33 mouse cellular contexts compared by ENCODE assay signal in genomic region chr3:94984312-94984711, GRCm38 (mm10). TPM values are rescaled to one million over a fixed set of nuclear protein-coding genes. Genes with fewer than 3 reads are reported as not detected.
DNase-seq lines count a peak whose midpoint lies in the region; ATAC-seq and TF ChIP-seq lines count a peak whose summit lies in the region.
"Had no signal": no experiment of that assay in that cellular context is flagged by ENCODE, and none has a peak within 500 bp of the region (broad histone marks: within the 10 kb centered on the region; RNA-seq: fewer than 3 reads in every experiment).

No protein-coding gene starts in this region.

- 93% methylated on average over 11 of the region's 11 CpGs for WGBS in midbrain, embryonic 11.5 days
- WGBS in midbrain, postnatal 0 days, result 88% methylated on average over 11 of the region's 11 CpGs
- 96% methylated on average over 11 of the region's 11 CpGs for WGBS in neural tube, embryonic 15.5 days
- 91% methylated on average over 11 of the region's 11 CpGs for WGBS in embryonic facial prominence, embryonic 10.5 days

- no peak for TF ChIP-seq CTCF in midbrain, postnatal 0 days (IDR thresholded peaks at IDR 0.05)
- TF ChIP-seq CTCF in left cerebral cortex, adult 2 months (IDR thresholded peaks at IDR 0.05), result no peak

- ATAC-seq in midbrain, embryonic 11.5 days (ENCODE audit: low FRiP score), result no peak
- ATAC-seq in midbrain, postnatal 0 days (ENCODE audit: low FRiP score), result no peak
- no peak for ATAC-seq in neural tube, embryonic 15.5 days (ENCODE audit: low FRiP score)
- ATAC-seq: activated CD4-positive, CD25-positive, alpha-beta regulatory T cell, adult 4 months; forebrain, postnatal 0 days; midbrain, embryonic 16.5 days had no signal

- H3K9me3 ChIP-seq in midbrain, embryonic 11.5 days (ENCODE audit: control insufficient read depth, low read length), result no peaks in the 10 kb centered on the region
- H3K9me3 ChIP-seq in midbrain, postnatal 0 days (ENCODE audit: low read length), result no peaks in the 10 kb centered on the region
- H3K9me3 ChIP-seq in neural tube, embryonic 15.5 days (replicated peaks), result no peaks in the 10 kb centered on the region
- no peaks in the 10 kb centered on the region for H3K9me3 ChIP-seq in embryonic facial prominence, embryonic 10.5 days
- H3K9me3 ChIP-seq: forebrain, embryonic 12.5 days; heart, embryonic 13.5 days; limb, embryonic 10.5 days; limb, embryonic 15.5 days; liver, embryonic 13.5 days; midbrain, embryonic 10.5 days; neural tube, embryonic 12.5 days had no signal

- H3K9ac ChIP-seq in midbrain, embryonic 11.5 days (ENCODE audit: low read length), result no peak overlapping the region
- H3K9ac ChIP-seq in midbrain, postnatal 0 days (replicated peaks; ENCODE audit: low read length, poor library complexity, severe bottlenecking), result no peak overlapping the region
- no peak overlapping the region for H3K9ac ChIP-seq in neural tube, embryonic 15.5 days (replicated peaks)
- H3K9ac ChIP-seq: forebrain, embryonic 12.5 days; forebrain, postnatal 0 days; heart, embryonic 13.5 days; hindbrain, embryonic 14.5 days; limb, embryonic 15.5 days; liver, embryonic 13.5 days; lung, embryonic 14.5 days; neural tube, embryonic 12.5 days had no signal

- H3K27ac ChIP-seq in midbrain, embryonic 11.5 days (ENCODE audit: low read depth, low read length), result no peak overlapping the region
- no peak overlapping the region for H3K27ac ChIP-seq in midbrain, postnatal 0 days (ENCODE audit: low read depth, low read length)
- no peak overlapping the region for H3K27ac ChIP-seq in neural tube, embryonic 15.5 days (replicated peaks)
- no peak overlapping the region for H3K27ac ChIP-seq in left cerebral cortex, adult 2 months
- H3K27ac ChIP-seq in embryonic facial prominence, embryonic 10.5 days (replicated peaks), result no peak overlapping the region
- H3K27ac ChIP-seq: forebrain, embryonic 12.5 days; heart, adult 2 months; heart, embryonic 13.5 days; hindbrain, embryonic 14.5 days; layer of hippocampus, adult 2 months; limb, embryonic 10.5 days; limb, embryonic 15.5 days; liver, embryonic 13.5 days; midbrain, embryonic 10.5 days; neural tube, embryonic 12.5 days had no signal

- H3K27me3 ChIP-seq in midbrain, embryonic 11.5 days (ENCODE audit: control insufficient read depth, insufficient read depth, low read length), result no peaks in the 10 kb centered on the region
- no peaks in the 10 kb centered on the region for H3K27me3 ChIP-seq in midbrain, postnatal 0 days (ENCODE audit: insufficient read depth, low read length)
- no peaks in the 10 kb centered on the region for H3K27me3 ChIP-seq in neural tube, embryonic 15.5 days (replicated peaks)
- H3K27me3 ChIP-seq in embryonic facial prominence, embryonic 10.5 days (replicated peaks; ENCODE audit: low read depth, poor library complexity, severe bottlenecking), result no peaks in the 10 kb centered on the region
- H3K27me3 ChIP-seq: forebrain, embryonic 12.5 days; heart, embryonic 13.5 days; limb, embryonic 15.5 days; liver, embryonic 13.5 days; neural tube, embryonic 12.5 days had no signal

- no peak overlapping the region for H3K4me3 ChIP-seq in midbrain, embryonic 11.5 days (ENCODE audit: low read depth, low read length)
- no peak overlapping the region for H3K4me3 ChIP-seq in midbrain, postnatal 0 days (ENCODE audit: low read depth, low read length)
- no peak overlapping the region for H3K4me3 ChIP-seq in neural tube, embryonic 15.5 days (replicated peaks)
- no peak overlapping the region for H3K4me3 ChIP-seq in left cerebral cortex, adult 2 months
- no peak overlapping the region for H3K4me3 ChIP-seq in embryonic facial prominence, embryonic 10.5 days
- H3K4me3 ChIP-seq: erythroblast, embryonic 14.5 days; forebrain, embryonic 12.5 days; heart, adult 2 months; heart, embryonic 13.5 days; layer of hippocampus, adult 2 months; limb, embryonic 10.5 days; limb, embryonic 15.5 days; liver, embryonic 13.5 days; midbrain, embryonic 10.5 days; myocyte; neural tube, embryonic 12.5 days had no signal

- H3K36me3 ChIP-seq in midbrain, embryonic 11.5 days (ENCODE audit: control insufficient read depth, insufficient read depth, low read length), result no peaks in the 10 kb centered on the region
- H3K36me3 ChIP-seq in midbrain, postnatal 0 days (ENCODE audit: insufficient read depth, low read length), result peaks cover 33% of the 10 kb centered on the region
- peaks cover 32% of the 10 kb centered on the region for H3K36me3 ChIP-seq in neural tube, embryonic 15.5 days
- H3K36me3 ChIP-seq in embryonic facial prominence, embryonic 10.5 days (replicated peaks), result peaks cover 88% of the 10 kb centered on the region

- no peaks in the 10 kb centered on the region for H3K4me1 ChIP-seq in midbrain, embryonic 11.5 days (ENCODE audit: control insufficient read depth, insufficient read depth, low read length)
- H3K4me1 ChIP-seq in midbrain, postnatal 0 days (ENCODE audit: insufficient read depth, low read length), result no peaks in the 10 kb centered on the region
- H3K4me1 ChIP-seq in neural tube, embryonic 15.5 days, result peaks cover 23% of the 10 kb centered on the region
- peaks cover 8% of the 10 kb centered on the region for H3K4me1 ChIP-seq in embryonic facial prominence, embryonic 10.5 days
- H3K4me1 ChIP-seq: limb, embryonic 10.5 days; neural tube, embryonic 12.5 days had no signal

- H3K4me2 ChIP-seq in midbrain, embryonic 11.5 days, result no peak overlapping the region
- no peak overlapping the region for H3K4me2 ChIP-seq in midbrain, postnatal 0 days (ENCODE audit: low read depth, low read length, poor library complexity, severe bottlenecking)
- no peak overlapping the region for H3K4me2 ChIP-seq in neural tube, embryonic 15.5 days
- H3K4me2 ChIP-seq: forebrain, embryonic 12.5 days; heart, embryonic 13.5 days; hindbrain, embryonic 14.5 days; limb, embryonic 15.5 days; liver, embryonic 13.5 days; lung, embryonic 14.5 days; neural tube, embryonic 12.5 days had no signal

- intact Hi-C loops in left cerebral cortex, adult 2 months (cut with DNase I), result no loop called here

- DNase-seq in midbrain, embryonic 11.5 days (ENCODE audit: low spot score, missing footprints), result peak; percentile 19
- DNase-seq in midbrain, postnatal 0 days (ENCODE audit: low spot score), result no peak
- DNase-seq in gonadal fat pad, adult 2 months (ENCODE audit: low read depth), result peak; percentile 79
- DNase-seq in lung, postnatal 10 days, result peak; percentile 25
- no peak for DNase-seq in left cerebral cortex, adult 2 months (ENCODE audit: extremely low spot score in 1 of 2, low spot score in 2 of 2)
- no peak for DNase-seq in kidney, adult 18-20 months
- no peak for DNase-seq in embryonic facial prominence, embryonic 10.5 days (ENCODE audit: low spot score)
- DNase-seq: adrenal gland, adult 8-10 months; cerebellum, adult 11 months; cerebellum, adult 9-10 months; cerebellum, postnatal 36 days; forebrain, postnatal 0 days; gastrocnemius, postnatal 14 days; heart, adult 2 months; heart, postnatal 10 days; kidney, adult 11 months; kidney, postnatal 36 days; liver, embryonic 13.5 days; lung, embryonic 14.5 days; right cerebral cortex, postnatal 14 days had no signal

RNA-seq across cellular contexts. Expression of gene Pi4kb, which starts 9.8 kb away (rescaled TPM):
- polyA plus RNA-seq in midbrain, embryonic 11.5 days (2014; fragmentation: Nextera tagmentation; extraction: Ambion mirVana), result 20.2 and 21.2 TPM in 2 replicates
- 55.0 and 60.7 TPM in 2 replicates for total RNA-seq in midbrain, postnatal 0 days (2014; rRNA removed)
- polyA plus RNA-seq in midbrain, postnatal 0 days (2015; fragmentation: Nextera tagmentation; extraction: Ambion mirVana), result 21.0 and 24.3 TPM in 2 replicates
- polyA plus RNA-seq in gonadal fat pad, adult 2 months (2012; rRNA removed), result 43.4 and 50.7 TPM in 2 replicates
- polyA plus RNA-seq in neural tube, embryonic 15.5 days (2015; fragmentation: Nextera tagmentation; extraction: Ambion mirVana), result 22.5 and 23.8 TPM in 2 replicates
- 10 to 100 TPM; 58.0 to 58.4 TPM for total RNA-seq in left cerebral cortex, adult 2 months (2021)
- polyA plus RNA-seq in embryonic facial prominence, embryonic 10.5 days (2016; fragmentation: Nextera tagmentation; extraction: Ambion mirVana), result 23.8 and 24.4 TPM in 2 replicates

RNA-seq across cellular contexts. Expression of gene Rfx5, which starts 30.4 kb away (rescaled TPM):
- 5.9 and 6.8 TPM in 2 replicates for polyA plus RNA-seq in midbrain, embryonic 11.5 days (2014; fragmentation: Nextera tagmentation; extraction: Ambion mirVana)
- 17.5 and 25.1 TPM in 2 replicates for total RNA-seq in midbrain, postnatal 0 days (2014; rRNA removed)
- 6.0 and 6.9 TPM in 2 replicates for polyA plus RNA-seq in midbrain, postnatal 0 days (2015; fragmentation: Nextera tagmentation; extraction: Ambion mirVana)
- 12.5 and 15.4 TPM in 2 replicates for polyA plus RNA-seq in gonadal fat pad, adult 2 months (2012; rRNA removed)
- polyA plus RNA-seq in neural tube, embryonic 15.5 days (2015; fragmentation: Nextera tagmentation; extraction: Ambion mirVana), result 7.1 and 8.0 TPM in 2 replicates
- total RNA-seq in left cerebral cortex, adult 2 months (2021), result 10 to 100 TPM; 23.3 to 28.2 TPM
- 6.9 and 7.0 TPM in 2 replicates for polyA plus RNA-seq in embryonic facial prominence, embryonic 10.5 days (2016; fragmentation: Nextera tagmentation; extraction: Ambion mirVana)
- polyA plus RNA-seq: erythroblast, embryonic 14.5 days had no signal

RNA-seq across cellular contexts. Expression of gene Zfp687, which starts 30.9 kb away (rescaled TPM):
- polyA plus RNA-seq in midbrain, embryonic 11.5 days (2014; fragmentation: Nextera tagmentation; extraction: Ambion mirVana), result 24.1 and 29.7 TPM in 2 replicates
- 25.7 and 30.0 TPM in 2 replicates for total RNA-seq in midbrain, postnatal 0 days (2014; rRNA removed)
- 13.3 and 15.6 TPM in 2 replicates for polyA plus RNA-seq in midbrain, postnatal 0 days (2015; fragmentation: Nextera tagmentation; extraction: Ambion mirVana)
- polyA plus RNA-seq in gonadal fat pad, adult 2 months (2012; rRNA removed), result 24.9 and 28.0 TPM in 2 replicates
- polyA plus RNA-seq in neural tube, embryonic 15.5 days (2015; fragmentation: Nextera tagmentation; extraction: Ambion mirVana), result 16.6 and 17.7 TPM in 2 replicates
- total RNA-seq in left cerebral cortex, adult 2 months (2021), result 10 to 100 TPM; 23.1 to 25.9 TPM
- polyA plus RNA-seq in embryonic facial prominence, embryonic 10.5 days (2016; fragmentation: Nextera tagmentation; extraction: Ambion mirVana), result 34.9 and 36.9 TPM in 2 replicates

RNA-seq across cellular contexts. Expression of gene Selenbp1, which starts 51.5 kb away (rescaled TPM):
- polyA plus RNA-seq in midbrain, embryonic 11.5 days (2014; fragmentation: Nextera tagmentation; extraction: Ambion mirVana), result 3.6 and 4.7 TPM in 2 replicates
- 17.7 and 19.8 TPM in 2 replicates for total RNA-seq in midbrain, postnatal 0 days (2014; rRNA removed)
- 11.7 and 13.7 TPM in 2 replicates for polyA plus RNA-seq in midbrain, postnatal 0 days (2015; fragmentation: Nextera tagmentation; extraction: Ambion mirVana)
- 130 and 163 TPM in 2 replicates for polyA plus RNA-seq in gonadal fat pad, adult 2 months (2012; rRNA removed)
- 15.3 and 28.7 TPM in 2 replicates for polyA plus RNA-seq in neural tube, embryonic 15.5 days (2015; fragmentation: Nextera tagmentation; extraction: Ambion mirVana)
- 10 to 100 TPM in 1 of 2 experiments, 1 to 10 TPM in 1; 7.9 to 10.0 TPM for total RNA-seq in left cerebral cortex, adult 2 months (2021)
- 6.4 and 7.7 TPM in 2 replicates for polyA plus RNA-seq in embryonic facial prominence, embryonic 10.5 days (2016; fragmentation: Nextera tagmentation; extraction: Ambion mirVana)

RNA-seq across cellular contexts. Expression of gene Psmd4, which starts 58.1 kb away (rescaled TPM):
- polyA plus RNA-seq in midbrain, embryonic 11.5 days (2014; fragmentation: Nextera tagmentation; extraction: Ambion mirVana), result 300 and 316 TPM in 2 replicates
- 179 and 200 TPM in 2 replicates for total RNA-seq in midbrain, postnatal 0 days (2014; rRNA removed)
- 262 and 267 TPM in 2 replicates for polyA plus RNA-seq in midbrain, postnatal 0 days (2015; fragmentation: Nextera tagmentation; extraction: Ambion mirVana)
- polyA plus RNA-seq in gonadal fat pad, adult 2 months (2012; rRNA removed), result 182 and 227 TPM in 2 replicates
- polyA plus RNA-seq in neural tube, embryonic 15.5 days (2015; fragmentation: Nextera tagmentation; extraction: Ambion mirVana), result 264 and 266 TPM in 2 replicates
- total RNA-seq in left cerebral cortex, adult 2 months (2021), result 100 to 1,000 TPM; 156 to 164 TPM
- 349 and 357 TPM in 2 replicates for polyA plus RNA-seq in embryonic facial prominence, embryonic 10.5 days (2016; fragmentation: Nextera tagmentation; extraction: Ambion mirVana)

Comparison
In these comparisons a context has a peak if more than half of its experiments do, and no peak if none do; other contexts are left out.
1. DNase-seq: peak in midbrain, embryonic 11.5 days (single experiment), gonadal fat pad, adult 2 months (single experiment) and lung, postnatal 10 days (single experiment); none in midbrain, postnatal 0 days (single experiment), left cerebral cortex, adult 2 months (0 of 2), kidney, adult 18-20 months (single experiment) and embryonic facial prominence, embryonic 10.5 days (single experiment).